Mouse (Mus musculus): Measurements from ENCODE around the gene Cdsn. TPM values are rescaled to one million over a fixed set of nuclear protein-coding genes. Genes with fewer than 3 reads are reported as not detected.
A peak's percentile ranks its signal among the peaks of the same experiment; 100 is the strongest.

Cdsn gene
- polyA plus RNA-seq, 1 experiment from 2014 or later: 0.50 TPM

DNA sequence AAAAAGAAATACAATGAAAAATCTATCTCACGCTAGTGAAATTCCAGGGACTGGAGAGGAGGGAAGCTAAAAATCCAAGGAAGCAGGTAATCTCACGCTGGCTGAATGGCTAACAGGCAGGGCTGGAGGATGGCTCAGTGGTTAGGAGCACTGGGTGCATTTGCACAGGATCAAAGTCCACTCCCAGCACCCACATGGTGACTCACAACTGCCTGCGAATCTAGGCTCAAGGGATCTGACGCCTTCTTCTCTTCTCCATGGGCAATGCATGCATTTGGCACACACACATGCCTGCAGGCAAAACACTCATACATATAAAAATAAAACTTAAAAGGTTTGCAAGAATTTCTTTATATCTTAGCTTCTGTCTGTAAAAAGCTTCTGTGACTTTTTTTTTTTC is 14.5 kb upstream of the Cdsn start:
- Histone ChIP-seq H3K4me3 (ENCODE audit: control insufficient read depth in 1 of 2, insufficient read depth in 1 of 2, low read depth in 1 of 2, low read length in 2 of 2) (no peak overlapping the region), H3K36me3 (ENCODE audit: control insufficient read depth, insufficient read depth, low read length) (no peaks in the 10 kb centered on the region), H3K9me3 (ENCODE audit: control insufficient read depth, low read length) (no peaks in the 10 kb centered on the region), H3K4me2 (ENCODE audit: low read length) (no peak overlapping the region), H3K4me1 (ENCODE audit: control insufficient read depth in 2 of 2, insufficient read depth in 2 of 2, low read length in 2 of 2) (0 out of 4 replicates have a peak, but pooled peaks cover 0 to 2% of the 10 kb centered on the region in 2 experiments), H3K9ac (ENCODE audit: low read length) (no peak overlapping the region), H3K27me3 (ENCODE audit: control insufficient read depth, insufficient read depth, low read length) (no peaks in the 10 kb centered on the region; the same call in 1 of the 2 replicates), H3K27ac (replicated peaks in 1 of 2; ENCODE audit: control insufficient read depth in 1 of 2, insufficient read depth in 1 of 2, low read depth in 2 of 2, low read length in 2 of 2) (no peak overlapping the region)
- WGBS: 82% methylated on average over 4 of the region's 4 CpGs
- ATAC-seq (ENCODE audit: insufficient number of reproducible peaks, insufficient read depth, low FRiP score, low read depth): no peak

DNA sequence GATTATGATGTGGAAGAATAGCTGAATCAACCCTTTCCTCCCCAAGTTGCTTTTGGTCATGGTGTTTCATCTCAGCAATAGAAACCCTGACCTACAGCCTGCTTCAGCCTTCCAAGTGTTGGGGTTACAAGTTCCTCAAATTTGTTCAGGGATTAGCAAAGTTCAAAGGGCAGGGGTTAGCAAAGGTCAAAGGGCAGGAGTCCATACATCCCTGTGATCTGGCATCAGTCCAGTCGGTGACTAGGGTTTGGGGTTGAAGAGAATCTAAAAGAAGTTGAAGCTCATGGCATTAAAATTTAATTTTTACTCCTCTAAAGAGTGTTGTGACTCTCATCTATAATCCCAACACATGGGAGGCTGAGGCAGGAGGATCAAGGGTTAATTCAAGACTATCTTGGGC is 13.5 kb upstream of the Cdsn start:
- Histone ChIP-seq H3K36me3 (ENCODE audit: control insufficient read depth, insufficient read depth, low read length) (no peaks in the 10 kb centered on the region), H3K4me1 (ENCODE audit: control insufficient read depth in 2 of 2, insufficient read depth in 2 of 2, low read length in 2 of 2) (peaks cover 4 to 6% of the 10 kb centered on the region in 2 experiments; a peak in 2 of 4 replicates), H3K27ac (replicated peaks in 1 of 2; ENCODE audit: control insufficient read depth in 1 of 2, insufficient read depth in 1 of 2, low read depth in 2 of 2, low read length in 2 of 2) (no peak overlapping the region), H3K9ac (ENCODE audit: low read length) (no peak overlapping the region), H3K9me3 (ENCODE audit: control insufficient read depth, low read length) (no peaks in the 10 kb centered on the region), H3K4me3 (ENCODE audit: control insufficient read depth in 1 of 2, insufficient read depth in 1 of 2, low read depth in 1 of 2, low read length in 2 of 2) (no peak overlapping the region), H3K4me2 (ENCODE audit: low read length) (no peak overlapping the region), H3K27me3 (ENCODE audit: control insufficient read depth, insufficient read depth, low read length) (no peaks in the 10 kb centered on the region; the same call in 1 of the 2 replicates)
- WGBS: 80% methylated on average over 1 of the region's 1 CpGs
- no peak for ATAC-seq (ENCODE audit: insufficient number of reproducible peaks, insufficient read depth, low FRiP score, low read depth)

- 54% methylated on average over 10 of the region's 10 CpGs for WGBS
- H3K27me3 ChIP-seq (ENCODE audit: control insufficient read depth, insufficient read depth, low read length): no peaks in the 10 kb centered on the region; the same call in 1 of the 2 replicates
- ATAC-seq (ENCODE audit: insufficient number of reproducible peaks, insufficient read depth, low FRiP score, low read depth): no peak
Observed at GRCm38 (mm10) chr17:35539540-35539939, 12.4 kb upstream of the Cdsn start.

GRCm38 (mm10) chr17:35542761-35543411 is 9.0 kb upstream of the Cdsn start:
- no peak overlapping the region for H3K27ac ChIP-seq (replicated peaks in 1 of 2; ENCODE audit: control insufficient read depth in 1 of 2, insufficient read depth in 1 of 2, low read depth in 2 of 2, low read length in 2 of 2)
- H3K9ac ChIP-seq (ENCODE audit: low read length): no peak overlapping the region
- H3K4me2 ChIP-seq (ENCODE audit: low read length): peak overlapping the region; percentile 41
- ATAC-seq (ENCODE audit: insufficient number of reproducible peaks, insufficient read depth, low FRiP score, low read depth): no peak
- peaks cover 11% of the 10 kb centered on the region in 2 experiments; a peak in 2 of 4 replicates for H3K4me1 ChIP-seq (ENCODE audit: control insufficient read depth in 2 of 2, insufficient read depth in 2 of 2, low read length in 2 of 2)
- 76% methylated on average over 15 of the region's 15 CpGs for WGBS
- no peaks in the 10 kb centered on the region; the same call in 1 of the 2 replicates for H3K27me3 ChIP-seq (ENCODE audit: control insufficient read depth, insufficient read depth, low read length)
- no peaks in the 10 kb centered on the region for H3K9me3 ChIP-seq (ENCODE audit: control insufficient read depth, low read length)
- no peaks in the 10 kb centered on the region for H3K36me3 ChIP-seq (ENCODE audit: control insufficient read depth, insufficient read depth, low read length)
- no peak overlapping the region for H3K4me3 ChIP-seq (ENCODE audit: control insufficient read depth in 1 of 2, insufficient read depth in 1 of 2, low read depth in 1 of 2, low read length in 2 of 2)

More at GRCm38 (mm10) chr17:35539540-35539939, 12.4 kb upstream of the Cdsn start:
- H3K36me3 ChIP-seq (ENCODE audit: control insufficient read depth, insufficient read depth, low read length): no peaks in the 10 kb centered on the region
- no peak overlapping the region for H3K4me2 ChIP-seq (ENCODE audit: low read length)
- no peaks in the 10 kb centered on the region for H3K9me3 ChIP-seq (ENCODE audit: control insufficient read depth, low read length)
- peaks cover 8 to 11% of the 10 kb centered on the region in 2 experiments; a peak in 2 of 4 replicates for H3K4me1 ChIP-seq (ENCODE audit: control insufficient read depth in 2 of 2, insufficient read depth in 2 of 2, low read length in 2 of 2)
- H3K4me3 ChIP-seq (ENCODE audit: control insufficient read depth in 1 of 2, insufficient read depth in 1 of 2, low read depth in 1 of 2, low read length in 2 of 2): no peak overlapping the region
- no peak overlapping the region for H3K9ac ChIP-seq (ENCODE audit: low read length)
- no peak overlapping the region for H3K27ac ChIP-seq (replicated peaks in 1 of 2; ENCODE audit: control insufficient read depth in 1 of 2, insufficient read depth in 1 of 2, low read depth in 2 of 2, low read length in 2 of 2)

DNA sequence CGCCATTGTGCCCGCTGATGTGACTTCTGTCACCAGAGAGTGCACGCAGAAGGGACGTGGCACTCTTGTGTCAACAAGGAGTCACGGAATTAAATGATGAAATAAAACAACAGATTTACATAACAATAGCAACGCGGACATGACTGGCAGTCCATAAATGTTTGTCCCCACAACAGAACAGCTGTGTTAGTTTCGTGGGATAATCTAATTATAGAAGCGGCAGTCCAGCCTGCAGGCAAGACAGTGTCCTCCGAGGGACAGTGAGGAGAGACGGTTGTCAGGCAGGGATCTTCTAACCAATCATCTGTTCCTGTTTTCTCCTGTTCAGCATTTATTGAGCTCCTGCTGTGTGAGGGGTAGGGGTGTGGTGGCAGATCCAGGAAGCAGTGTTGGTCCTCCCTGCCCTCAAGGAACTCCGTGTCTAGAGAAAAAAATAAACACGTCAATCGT is 8.5 kb upstream of the Cdsn start:
- Histone ChIP-seq H3K36me3 (ENCODE audit: control insufficient read depth, insufficient read depth, low read length) (no peaks in the 10 kb centered on the region), H3K9ac (ENCODE audit: low read length) (no peak overlapping the region), H3K9me3 (ENCODE audit: control insufficient read depth, low read length) (no peaks in the 10 kb centered on the region), H3K27ac (replicated peaks in 1 of 2; ENCODE audit: control insufficient read depth in 1 of 2, insufficient read depth in 1 of 2, low read depth in 2 of 2, low read length in 2 of 2) (no peak overlapping the region), H3K4me2 (ENCODE audit: low read length) (peak overlapping the region; percentile 41), H3K4me3 (ENCODE audit: control insufficient read depth in 1 of 2, insufficient read depth in 1 of 2, low read depth in 1 of 2, low read length in 2 of 2) (no peak overlapping the region), H3K4me1 (ENCODE audit: control insufficient read depth in 2 of 2, insufficient read depth in 2 of 2, low read length in 2 of 2) (peaks cover 13% of the 10 kb centered on the region in 2 experiments), H3K27me3 (ENCODE audit: control insufficient read depth, insufficient read depth, low read length) (no peaks in the 10 kb centered on the region; the same call in 1 of the 2 replicates)
- ATAC-seq (ENCODE audit: insufficient number of reproducible peaks, insufficient read depth, low FRiP score, low read depth): no peak
- 39% methylated on average over 14 of the region's 14 CpGs for WGBS

DNA sequence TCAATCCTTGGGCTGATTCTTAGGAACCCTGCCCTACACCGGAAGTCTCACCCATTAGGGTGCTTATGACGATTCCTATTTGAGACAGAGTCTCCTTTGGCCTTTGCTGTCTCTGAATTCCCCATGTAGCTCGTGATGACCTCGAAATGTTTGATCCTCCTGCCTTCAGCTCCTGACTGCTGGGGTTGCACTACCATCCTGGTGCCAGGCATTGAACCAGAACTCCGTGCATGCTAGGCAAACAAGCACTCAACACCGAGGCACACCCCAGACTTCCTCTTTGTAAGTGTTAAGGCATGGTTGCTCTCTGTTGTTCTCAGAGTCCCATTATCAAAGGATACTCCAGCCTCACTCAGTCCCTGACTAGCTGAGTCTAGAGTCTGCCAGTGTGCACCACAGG is 7.9 kb upstream of the Cdsn start:
- Histone ChIP-seq H3K9me3 (ENCODE audit: control insufficient read depth, low read length) (no peaks in the 10 kb centered on the region), H3K4me2 (ENCODE audit: low read length) (no peak overlapping the region), H3K9ac (ENCODE audit: low read length) (no peak overlapping the region), H3K4me3 (ENCODE audit: control insufficient read depth in 1 of 2, insufficient read depth in 1 of 2, low read depth in 1 of 2, low read length in 2 of 2) (no peak overlapping the region), H3K27ac (replicated peaks in 1 of 2; ENCODE audit: control insufficient read depth in 1 of 2, insufficient read depth in 1 of 2, low read depth in 2 of 2, low read length in 2 of 2) (no peak overlapping the region), H3K27me3 (ENCODE audit: control insufficient read depth, insufficient read depth, low read length) (no peaks in the 10 kb centered on the region; the same call in 1 of the 2 replicates), H3K4me1 (ENCODE audit: control insufficient read depth in 2 of 2, insufficient read depth in 2 of 2, low read length in 2 of 2) (peaks cover 18% of the 10 kb centered on the region in 2 experiments), H3K36me3 (ENCODE audit: control insufficient read depth, insufficient read depth, low read length) (no peaks in the 10 kb centered on the region)
- 65% methylated on average over 6 of the region's 6 CpGs for WGBS
- ATAC-seq (ENCODE audit: insufficient number of reproducible peaks, insufficient read depth, low FRiP score, low read depth): no peak

- H3K4me1 ChIP-seq (ENCODE audit: control insufficient read depth in 2 of 2, insufficient read depth in 2 of 2, low read length in 2 of 2): peaks cover 19 to 22% of the 10 kb centered on the region in 2 experiments
- no peak overlapping the region for H3K27ac ChIP-seq (replicated peaks in 1 of 2; ENCODE audit: control insufficient read depth in 1 of 2, insufficient read depth in 1 of 2, low read depth in 2 of 2, low read length in 2 of 2)
- H3K36me3 ChIP-seq (ENCODE audit: control insufficient read depth, insufficient read depth, low read length): no peaks in the 10 kb centered on the region
- H3K9me3 ChIP-seq (ENCODE audit: control insufficient read depth, low read length): no peaks in the 10 kb centered on the region
- ATAC-seq (ENCODE audit: insufficient number of reproducible peaks, insufficient read depth, low FRiP score, low read depth): no peak
- no peak overlapping the region for H3K9ac ChIP-seq (ENCODE audit: low read length)
- H3K4me2 ChIP-seq (ENCODE audit: low read length): no peak overlapping the region
- H3K27me3 ChIP-seq (ENCODE audit: control insufficient read depth, insufficient read depth, low read length): no peaks in the 10 kb centered on the region; the same call in 1 of the 2 replicates
- WGBS: 30% methylated on average over 6 of the region's 6 CpGs
- no peak overlapping the region for H3K4me3 ChIP-seq (ENCODE audit: control insufficient read depth in 1 of 2, insufficient read depth in 1 of 2, low read depth in 1 of 2, low read length in 2 of 2)
Observed at GRCm38 (mm10) chr17:35544680-35545079, 7.2 kb upstream of the Cdsn start.
